Mouse (Mus musculus) lung, postnatal 25 days (tissue): ENCODE measurements around the gene Kirrel3.
A peak's percentile ranks its signal among the peaks of the same experiment; 100 is the strongest.

Experiments
- DNase-seq: peaks from one replicate; pipeline ENCODE4 v3.0.0; 2022; ENCODE audit warnings: low spot score

The Kirrel3 gene

DNA sequence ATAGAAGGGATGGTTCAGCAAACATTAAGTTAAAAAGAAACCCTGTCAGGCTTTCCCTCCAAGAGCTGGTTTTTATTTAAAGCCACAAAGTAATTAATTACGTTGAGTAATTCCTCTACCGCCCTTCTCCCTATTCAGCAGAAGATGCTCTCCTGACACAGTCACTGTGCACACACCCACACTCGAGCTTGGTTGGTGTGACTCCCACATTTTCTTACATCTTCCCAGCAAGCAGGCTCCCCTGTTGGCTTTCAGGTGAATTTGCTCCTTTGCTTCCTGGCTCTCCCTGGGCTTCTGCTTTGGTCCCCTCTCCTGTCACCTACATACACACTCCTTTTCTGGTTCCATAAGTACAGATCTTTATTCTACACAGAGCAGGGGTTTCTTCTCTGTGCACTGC, 203.7 kb downstream of the Kirrel3 start:
- DNase-seq: no peak

DNA sequence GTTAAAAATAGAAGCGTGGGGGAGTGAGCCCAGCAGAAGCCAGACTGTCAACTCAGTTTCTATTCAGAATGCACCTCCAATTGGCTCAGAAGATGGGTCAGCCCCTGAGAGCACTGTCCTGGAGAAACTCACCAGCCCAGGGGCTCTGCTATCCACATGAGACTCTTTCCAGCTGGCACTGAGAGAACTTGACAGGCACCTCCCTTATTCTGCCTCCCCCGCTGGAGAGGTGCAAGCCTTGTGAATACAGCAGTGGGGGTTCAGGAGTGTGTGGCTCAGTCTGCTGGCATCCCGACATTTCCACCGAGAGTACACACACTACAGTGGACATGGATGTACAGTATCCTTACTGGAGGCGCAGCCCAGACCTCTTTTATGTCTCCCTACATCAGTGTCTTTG, 210.0 kb downstream of the Kirrel3 start:
- no peak for DNase-seq

DNA sequence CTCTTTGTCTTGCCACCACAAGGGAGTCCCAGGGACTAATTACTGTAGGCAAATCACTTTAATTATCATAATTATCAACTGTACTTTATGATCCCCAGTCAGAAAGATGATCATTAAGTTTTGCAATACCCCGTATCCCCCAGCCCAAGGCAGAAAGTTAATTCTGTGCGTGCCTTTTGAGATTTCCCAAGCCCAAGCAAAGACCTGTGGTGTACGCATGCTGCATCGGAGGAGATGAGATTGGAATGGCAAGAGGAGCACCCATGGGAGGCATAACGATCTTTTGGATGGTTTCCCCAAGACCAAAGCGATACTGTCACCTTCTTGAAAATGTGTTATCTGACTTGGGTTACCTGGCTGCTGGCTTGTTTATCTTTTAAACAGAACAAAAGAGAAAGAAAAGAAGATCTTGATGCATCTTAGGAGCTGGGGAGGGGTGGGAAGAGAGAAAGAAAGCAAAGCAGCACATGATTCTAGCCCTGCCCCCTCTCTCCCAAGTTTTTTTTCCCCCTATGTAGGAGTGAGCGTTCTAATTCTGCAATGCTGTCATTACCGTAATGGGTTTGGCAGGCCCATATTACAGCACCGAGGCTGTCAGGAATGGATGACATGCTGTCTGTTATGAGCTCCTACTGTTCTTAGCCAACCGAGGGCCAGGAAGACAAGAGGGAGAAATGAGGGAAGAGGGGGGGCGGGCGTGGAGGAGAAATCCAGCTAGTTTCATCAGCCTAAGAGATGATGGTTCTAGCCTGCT, 218.0 kb downstream of the Kirrel3 start:
- no peak for DNase-seq

DNA sequence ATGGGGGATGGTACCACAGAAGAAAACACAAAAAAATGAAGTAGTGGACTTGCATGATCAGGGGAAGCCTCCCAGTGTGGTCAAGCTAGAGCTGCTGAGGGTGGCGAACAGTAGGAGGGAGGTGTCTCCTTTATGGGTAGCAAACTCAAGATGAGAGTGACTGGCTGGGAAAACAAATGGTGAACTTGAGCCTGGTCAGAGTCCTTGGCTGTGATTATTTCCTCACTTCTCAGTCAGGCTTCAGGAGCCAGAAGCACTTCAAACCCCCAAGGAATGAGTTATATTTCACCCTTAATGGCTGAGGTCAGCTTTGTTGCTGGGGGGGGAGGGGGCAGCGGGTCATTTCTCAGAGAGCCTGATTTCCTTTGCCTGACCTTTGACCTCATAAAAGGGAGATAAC, 218.7 kb downstream of the Kirrel3 start:
- DNase-seq: no peak

DNA sequence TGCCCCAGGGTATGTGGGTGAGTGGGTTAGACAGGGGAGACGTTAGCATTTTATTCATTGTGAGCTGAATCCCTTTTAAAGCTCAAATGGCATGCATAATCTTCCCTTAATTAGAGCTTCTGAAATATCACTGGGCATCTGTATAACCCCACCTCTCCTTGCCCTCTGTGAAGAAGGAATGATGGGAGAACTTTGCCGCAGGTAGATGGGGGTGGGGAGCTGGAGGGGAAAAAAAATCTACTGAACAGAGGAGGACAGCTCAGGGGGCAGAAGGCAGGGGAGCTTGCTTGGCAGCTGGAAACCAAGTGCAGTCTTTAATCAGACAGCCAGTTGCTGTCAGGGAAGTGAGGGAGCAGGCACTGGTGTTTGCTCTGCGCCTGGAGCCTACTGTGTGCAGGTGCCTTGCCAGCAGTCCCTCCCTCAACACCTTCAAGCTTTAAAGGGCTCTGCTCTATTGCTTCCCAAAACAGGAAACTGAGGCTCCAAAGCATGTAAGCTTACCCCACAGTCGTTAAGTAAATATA, 220.7 kb downstream of the Kirrel3 start:
- no peak for DNase-seq

DNA sequence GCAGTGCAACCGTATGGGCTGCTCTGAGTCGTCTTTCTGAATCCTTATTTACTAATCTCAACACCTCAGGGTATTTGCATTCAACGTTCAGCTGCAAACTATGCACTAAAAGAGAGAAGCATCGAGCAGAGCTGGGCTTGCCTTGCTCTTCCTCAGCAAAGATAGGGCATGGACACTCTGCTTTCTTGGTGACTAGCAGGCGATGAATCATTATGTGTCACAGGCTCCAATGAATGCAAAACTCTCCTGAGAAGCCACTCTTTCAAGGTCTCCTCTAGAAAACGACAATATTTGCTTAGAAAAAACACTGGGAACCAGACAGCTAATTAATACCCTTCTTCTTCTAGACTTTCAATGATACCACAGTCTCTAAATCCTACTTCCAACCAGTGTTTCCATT, 223.0 kb downstream of the Kirrel3 start:
- no peak for DNase-seq

DNA sequence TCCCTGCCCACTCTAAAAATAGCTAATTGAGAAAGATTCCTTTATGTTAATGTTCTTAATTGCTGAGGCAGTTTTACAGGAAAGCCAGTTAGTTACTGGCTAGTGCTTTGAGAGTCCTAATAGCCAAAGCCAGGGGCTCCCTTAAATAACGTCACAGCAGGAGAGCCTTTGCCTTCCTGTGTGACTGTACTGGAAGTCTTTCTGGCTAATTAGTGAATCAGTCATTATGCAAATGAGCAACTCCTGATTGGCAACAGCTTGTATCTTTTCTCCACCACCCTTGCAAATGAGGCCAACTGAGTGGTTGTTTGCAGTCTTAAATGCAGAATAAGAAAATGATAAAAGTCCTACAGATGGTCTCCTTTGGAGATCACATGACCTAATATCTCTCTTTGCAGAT, 226.3 kb downstream of the Kirrel3 start:
- DNase-seq: no peak

DNA sequence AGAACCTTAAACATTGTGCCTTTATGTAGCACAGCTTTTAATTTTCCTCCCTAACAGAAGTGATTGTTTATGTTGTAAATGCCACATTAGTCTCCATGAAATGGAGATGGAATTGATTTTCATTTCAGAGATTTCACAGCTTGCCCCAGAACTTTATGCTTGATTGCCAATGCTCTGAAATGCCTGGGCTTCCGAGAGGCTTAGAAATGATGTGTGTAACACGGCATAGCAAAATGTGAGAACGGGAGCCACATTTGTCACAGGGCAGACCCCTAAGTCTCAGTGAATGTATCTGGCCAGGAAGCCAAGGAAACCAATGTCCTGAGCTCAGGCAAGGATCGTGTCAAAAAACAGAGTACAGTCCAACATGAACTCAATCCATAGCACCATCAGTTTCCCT, 227.3 kb downstream of the Kirrel3 start:
- DNase-seq: no peak

DNA sequence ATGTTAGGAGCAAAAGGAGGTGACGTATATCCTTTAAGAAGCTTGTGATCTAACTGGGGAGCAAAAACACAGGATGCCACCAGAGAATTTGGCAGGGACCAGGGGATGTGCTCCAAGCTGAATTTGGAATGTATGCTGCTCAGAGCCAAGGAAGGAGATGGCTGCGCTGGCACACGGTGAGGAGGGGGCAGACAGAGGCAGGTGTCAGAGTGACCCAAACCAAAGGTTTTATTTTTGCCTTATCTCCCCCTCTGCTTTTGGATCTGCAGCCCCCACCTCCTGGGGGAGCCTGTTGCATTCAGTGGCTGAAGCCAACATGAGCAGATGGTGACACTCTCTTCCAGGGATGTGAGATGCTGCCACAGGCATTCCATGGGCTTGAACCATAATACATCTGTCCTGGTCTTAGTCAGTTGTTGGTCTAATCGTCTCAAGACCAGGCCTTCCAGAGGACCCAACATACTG, 227.8 kb downstream of the Kirrel3 start:
- DNase-seq: no peak

DNA sequence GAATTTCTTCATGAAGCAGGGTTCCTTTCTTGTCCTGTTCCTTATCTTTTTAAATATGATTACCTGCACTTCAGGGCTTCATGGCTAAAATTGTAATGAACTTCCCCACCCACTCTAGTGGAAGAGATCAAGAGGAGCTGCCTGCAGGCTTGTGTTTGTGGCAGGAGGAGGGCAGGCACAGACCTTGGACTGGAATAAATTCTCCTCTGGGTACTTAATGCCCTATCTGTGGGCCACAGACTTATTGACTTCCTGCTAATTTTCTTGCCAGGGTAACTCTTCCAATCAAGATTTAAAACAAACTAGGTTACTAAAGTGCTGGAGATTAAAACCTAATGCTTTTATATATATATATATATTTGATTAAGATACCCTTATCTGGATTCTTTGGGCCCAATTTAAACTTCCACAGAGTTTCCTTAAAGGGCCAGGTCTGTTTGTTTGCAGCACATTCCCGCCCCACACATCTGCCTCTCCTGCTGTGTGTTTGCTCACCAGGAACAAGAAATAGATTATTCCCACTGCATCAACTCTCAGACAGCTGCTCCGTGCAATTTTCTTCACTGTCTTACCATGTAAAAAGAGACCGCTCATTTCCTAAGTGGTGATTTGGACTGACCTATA, 229.4 kb downstream of the Kirrel3 start:
- no peak for DNase-seq

DNA sequence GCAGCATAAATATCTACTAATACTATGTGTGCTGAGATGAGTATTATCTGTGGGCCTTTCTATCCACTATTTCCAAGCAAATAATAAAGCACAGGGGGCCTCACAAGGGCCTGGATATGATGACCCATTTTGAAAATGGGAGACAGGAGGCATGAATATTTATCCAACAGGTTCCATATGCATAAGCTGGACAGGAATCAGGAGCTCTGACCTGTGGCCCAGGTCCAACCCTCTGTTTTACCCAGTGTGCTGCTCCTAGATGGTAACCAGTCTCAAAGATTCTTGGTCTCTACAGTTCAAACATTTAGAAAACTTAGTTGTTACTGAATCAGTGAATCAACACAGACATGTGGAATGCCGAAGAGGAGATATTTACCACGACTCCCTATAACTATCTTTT, 230.8 kb downstream of the Kirrel3 start:
- DNase-seq: no peak

DNA sequence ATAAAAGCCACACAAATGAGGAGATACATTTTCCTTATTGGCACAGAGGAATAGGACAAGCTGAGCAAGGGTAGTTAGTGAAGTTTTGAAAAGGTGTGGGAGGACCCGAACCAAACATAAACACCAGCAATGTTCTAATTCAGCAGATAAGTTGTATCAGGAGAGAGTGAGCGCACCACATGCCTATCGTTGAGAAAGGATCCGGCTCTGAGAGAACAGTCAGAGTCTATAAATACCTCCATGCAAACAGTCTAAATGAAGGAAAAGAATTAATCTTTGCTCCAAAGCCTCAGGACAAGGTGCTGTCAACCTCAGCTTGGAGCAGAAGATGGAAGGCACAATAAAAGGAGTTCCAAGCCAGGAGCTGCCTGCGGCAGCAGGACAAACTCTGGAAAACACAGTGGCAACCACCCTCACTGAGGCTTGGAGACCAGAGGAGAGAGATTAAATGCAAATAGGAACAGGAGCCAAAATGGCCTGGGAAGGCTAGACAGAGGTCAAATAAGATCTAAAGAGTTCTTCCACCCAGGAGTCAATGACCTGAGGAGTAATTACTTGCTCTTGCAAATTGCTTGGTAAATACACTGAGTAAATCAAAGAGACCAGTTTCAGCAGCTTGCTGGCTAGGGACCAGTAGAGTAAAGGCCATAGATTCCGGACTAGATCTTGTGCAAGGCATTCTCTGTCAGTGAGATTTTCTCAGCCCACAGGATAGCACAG, 235.9 kb downstream of the Kirrel3 start:
- peak; percentile 55 for DNase-seq

DNA sequence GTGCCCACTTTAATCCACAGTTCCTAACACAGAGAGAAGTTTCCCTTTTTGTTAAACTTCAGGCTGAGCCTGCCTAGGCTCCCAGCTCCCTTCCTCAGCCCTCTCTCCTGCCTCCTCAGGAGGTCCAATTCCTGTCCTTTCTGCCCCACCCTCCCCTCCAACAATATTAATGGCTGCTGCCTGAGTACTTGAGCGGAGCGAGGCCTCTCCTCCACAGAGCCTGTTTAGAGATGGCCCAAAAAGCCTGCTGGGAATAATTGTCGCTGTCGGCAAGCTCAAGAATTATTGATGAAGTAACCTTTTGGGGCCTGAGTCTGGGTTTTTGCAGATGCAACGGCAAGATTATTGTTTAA, 236.5 kb downstream of the Kirrel3 start:
- no peak for DNase-seq

DNA sequence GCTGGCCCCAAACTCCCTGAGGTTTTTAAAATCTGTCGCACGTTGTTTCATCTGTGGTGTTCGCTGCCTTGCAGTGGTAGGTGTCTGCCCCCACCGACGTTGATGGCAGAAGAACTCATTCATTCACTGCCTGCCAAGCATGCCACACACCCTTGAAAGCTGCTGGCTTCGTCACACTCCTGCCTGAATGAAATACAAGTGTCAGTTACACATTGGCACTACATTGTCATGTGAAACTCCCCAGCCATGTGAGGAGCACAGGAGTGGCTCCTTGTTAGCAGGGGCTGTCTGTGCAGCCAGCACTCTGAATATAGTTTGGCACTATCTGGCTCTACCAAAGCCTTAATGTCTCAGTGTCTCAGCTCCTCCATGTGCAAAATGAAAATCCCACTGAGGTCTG, 246.8 kb downstream of the Kirrel3 start:
- no peak for DNase-seq

DNA sequence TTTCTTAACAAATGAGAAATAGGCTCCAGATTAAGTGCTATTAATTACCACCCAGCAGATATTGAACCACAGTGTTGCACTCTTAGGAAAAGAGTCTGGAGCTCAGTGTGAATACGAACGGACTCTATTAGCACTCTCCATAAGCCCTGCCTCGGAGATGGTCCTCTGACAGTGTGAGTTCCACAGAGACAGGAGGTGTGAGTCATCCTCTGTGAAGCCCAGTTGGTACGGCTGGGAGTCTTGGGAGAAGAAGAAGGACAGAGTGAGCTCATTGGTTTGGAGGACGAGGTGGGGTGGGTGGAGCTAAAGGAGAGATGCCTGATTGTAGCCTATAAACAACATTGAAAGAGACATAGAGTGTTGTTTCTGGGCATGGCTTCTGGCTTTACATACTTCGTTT, 247.9 kb downstream of the Kirrel3 start:
- no peak for DNase-seq

DNA sequence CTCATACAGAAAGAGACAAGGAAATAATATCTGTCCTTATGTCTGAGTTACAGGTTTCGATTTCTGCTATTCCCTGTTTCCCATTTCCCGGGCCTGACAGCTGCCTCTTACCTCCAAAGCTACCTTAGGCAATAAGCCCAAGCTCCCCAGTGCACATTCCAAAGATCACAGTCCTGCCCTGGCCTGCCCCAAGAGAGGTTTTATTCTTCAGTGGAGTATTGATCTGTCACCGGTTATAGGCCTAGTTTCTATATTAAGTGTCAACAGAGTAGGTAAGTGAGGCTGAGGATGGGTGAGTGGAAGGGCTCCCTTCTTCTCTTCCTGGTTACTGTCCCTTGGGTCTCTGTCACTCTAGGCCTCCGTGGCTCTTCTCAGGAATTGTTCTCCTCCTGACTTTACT, 249.3 kb downstream of the Kirrel3 start:
- DNase-seq: no peak

DNA sequence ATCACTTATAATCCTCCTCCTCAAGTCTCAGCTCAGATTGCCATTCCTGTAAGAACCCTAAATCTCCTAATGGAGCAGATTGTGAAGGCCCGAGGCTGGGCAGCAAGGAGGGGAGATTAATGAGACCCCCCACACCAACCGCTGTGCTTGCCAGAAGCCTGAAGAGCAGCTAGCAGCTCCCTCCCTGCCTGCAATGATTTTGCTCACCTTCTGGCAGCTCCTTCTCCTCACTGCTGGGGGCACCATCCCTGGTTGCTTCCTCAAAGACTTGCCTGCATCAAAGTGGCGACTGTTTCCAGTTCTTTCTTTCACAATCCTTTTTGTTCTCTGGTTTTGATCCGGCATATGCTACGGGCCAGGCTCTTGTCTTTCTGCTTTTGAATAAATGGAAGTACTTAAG, 253.7 kb downstream of the Kirrel3 start:
- DNase-seq: no peak

DNA sequence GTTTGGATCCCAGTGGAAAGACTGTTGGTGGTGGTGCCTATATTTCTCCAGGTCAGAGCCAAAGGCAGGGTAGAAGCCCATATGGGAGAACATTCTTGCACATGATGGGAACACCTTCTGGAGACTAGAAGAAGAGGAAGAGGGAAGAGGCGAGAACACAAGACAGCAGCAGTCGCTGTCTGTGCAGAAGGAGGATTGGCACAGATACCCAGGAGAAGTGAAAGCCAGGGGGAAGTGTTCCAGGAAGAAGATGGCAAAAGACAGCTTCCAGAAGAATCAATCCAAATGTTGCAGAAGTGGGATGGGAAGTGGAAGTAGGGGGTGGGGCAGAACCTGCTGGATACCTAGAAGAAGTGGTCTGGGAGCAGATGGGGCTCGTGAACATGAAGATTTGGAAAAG, 255.1 kb downstream of the Kirrel3 start:
- no peak for DNase-seq

DNA sequence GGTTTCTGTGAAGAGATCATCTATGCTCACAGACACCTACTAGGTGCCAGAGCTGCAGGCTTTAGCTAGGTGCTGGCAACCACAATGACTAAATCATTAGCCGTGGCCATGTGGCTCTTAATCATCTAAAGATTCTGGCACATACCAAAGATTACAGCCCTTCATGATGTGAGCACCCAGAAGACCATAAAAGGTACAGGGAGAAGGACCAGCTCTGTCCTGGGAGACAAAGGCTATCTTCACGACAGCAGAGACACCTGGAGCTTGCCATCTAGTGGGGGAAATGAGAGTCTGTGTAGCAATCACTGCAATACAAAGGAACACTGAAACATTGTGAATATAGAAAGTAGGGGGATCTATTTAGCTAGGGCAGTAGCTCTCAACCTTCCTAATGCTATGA, 262.3 kb downstream of the Kirrel3 start:
- DNase-seq: no peak

DNA sequence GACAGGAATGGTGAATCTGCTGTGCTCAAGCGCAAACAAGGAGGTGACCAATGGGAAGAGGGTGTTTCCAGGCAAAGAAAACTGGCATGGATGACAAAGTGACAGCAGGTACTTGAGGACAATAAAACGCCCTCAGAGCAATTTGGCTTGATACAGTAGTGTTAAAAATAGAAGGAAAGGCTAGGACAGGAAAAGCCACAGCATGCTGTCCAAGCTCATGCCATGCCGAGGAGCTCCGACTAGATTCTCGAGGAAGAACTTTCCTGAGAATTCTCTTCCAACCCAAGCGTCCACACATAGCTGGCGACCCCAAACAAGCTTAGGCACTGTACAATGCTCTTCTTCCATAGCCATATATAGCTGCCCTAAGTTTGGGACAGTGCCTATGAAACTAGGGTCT, 263.5 kb downstream of the Kirrel3 start:
- no peak for DNase-seq

DNA sequence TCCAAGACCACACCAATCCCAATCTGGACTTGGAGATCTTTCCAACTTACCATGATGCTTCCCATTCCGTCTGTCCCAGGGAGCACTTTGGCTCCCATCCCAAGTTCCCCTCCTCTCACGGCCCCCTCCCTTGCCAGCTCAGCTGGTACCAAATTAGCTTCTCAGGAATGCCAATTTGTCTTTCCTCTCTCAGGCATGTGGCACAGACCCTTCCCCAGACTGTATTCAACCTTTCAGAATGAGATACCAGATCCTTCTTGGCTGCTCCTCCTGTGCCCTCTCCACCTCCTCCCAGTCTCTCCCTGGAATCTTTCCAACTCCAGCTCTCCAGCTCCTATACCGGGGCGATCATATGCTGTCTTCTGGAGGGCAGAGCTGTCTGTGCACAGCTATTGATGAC, 264.2 kb downstream of the Kirrel3 start:
- DNase-seq: no peak

DNA sequence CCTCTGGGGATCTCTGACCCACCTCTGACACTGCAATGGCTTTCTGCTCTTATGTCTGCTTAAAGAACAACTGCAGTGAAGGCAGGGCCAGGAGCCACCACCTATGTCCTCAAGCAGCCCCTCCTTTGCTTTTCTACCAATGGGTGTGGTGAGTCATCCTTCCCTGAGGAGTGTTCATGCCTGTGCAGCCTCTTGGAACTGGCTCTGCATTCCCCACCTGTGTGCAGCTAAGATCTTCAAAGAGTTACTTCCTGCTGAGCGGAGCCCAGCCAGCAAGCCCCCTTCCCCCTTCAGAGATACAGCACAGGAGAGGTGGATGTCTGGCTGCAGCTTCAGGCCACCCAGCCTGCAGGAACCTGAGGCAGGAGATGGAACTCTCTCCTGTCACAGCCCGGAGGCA, 265.2 kb downstream of the Kirrel3 start:
- DNase-seq: no peak
